Mouse (Mus musculus): Measurements from ENCODE around the gene Ephb1.

Ephb1 gene

DNA sequence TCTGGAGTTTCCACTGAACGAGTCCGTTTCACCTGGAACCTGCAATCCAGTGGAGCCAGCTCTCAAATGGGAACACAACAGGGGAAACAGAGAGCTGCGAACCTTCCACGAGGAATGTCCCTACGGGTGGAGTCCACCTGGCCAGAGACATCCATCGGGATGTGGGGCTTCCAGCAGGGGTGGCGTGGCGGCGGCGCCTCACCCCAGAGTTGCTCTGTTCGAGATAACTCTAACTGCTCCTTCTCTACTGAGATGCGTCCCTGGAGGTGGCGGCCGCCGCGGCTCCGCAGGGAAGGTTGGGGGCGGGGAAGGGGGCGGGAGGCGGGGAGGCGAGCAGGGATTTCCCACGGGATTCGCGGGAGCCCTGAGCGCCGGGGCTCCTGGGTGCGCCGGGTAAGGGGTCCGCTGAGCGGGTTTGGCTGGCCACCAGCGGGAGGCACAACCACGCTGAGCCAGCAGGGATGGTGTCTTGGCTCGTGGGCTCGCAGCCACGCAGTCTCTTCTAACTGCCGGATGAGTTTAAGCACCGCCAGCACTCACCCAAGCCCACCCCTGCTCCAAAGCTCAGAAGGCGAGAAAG is 1.3 kb downstream of the Ephb1 start:
- in situ Hi-C loops (cut with MseI, MboI), result loop anchor here (5.0 to 25.0 kb wide), 3 partner anchors 658 to 1041 kb away; no protein-coding TSS in a partner anchor

DNA sequence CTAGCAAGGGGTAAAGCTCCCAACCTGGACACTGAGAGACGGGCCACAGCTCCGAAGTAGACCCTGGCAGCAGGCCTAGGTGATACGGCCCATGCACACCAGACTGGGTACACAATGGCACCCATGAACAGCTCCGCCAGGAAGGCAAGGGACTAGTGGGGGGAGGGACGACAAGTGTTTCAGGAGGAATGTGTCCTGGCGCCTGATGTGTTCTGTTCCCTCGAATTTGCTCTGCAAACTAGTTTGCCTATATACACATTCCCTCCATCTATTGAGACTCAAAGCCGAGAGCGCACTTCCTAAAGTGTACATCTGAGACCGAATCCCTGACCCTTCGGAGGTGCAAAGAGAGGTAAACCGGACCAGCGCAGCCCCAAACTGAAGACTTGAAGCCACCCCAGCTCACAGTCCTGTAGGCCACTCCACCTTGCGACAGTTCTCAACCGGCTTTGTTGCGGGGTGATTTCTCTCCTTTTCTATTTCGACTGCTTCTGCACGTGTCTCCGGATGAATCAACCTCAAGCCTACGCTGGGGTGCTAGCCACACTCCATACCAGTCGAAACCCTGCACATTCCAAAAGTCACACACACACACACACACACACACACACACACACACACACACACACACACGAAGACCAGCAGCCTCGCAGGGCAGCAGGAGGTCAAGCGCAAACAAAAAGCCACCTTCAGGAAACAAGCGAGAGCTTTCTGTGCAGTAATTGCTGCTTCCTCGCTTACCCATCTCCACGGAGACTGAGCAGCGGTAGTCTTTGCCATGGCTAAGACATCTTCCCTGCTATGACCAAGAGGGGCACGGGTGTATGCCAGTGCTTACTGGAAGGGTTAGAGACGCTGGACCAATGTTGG is 2.1 kb downstream of the Ephb1 start:
- in situ Hi-C loops (cut with MseI, MboI), result loop anchor here (5.0 to 25.0 kb wide), 3 partner anchors 658 to 1040 kb away; no protein-coding TSS in a partner anchor

DNA sequence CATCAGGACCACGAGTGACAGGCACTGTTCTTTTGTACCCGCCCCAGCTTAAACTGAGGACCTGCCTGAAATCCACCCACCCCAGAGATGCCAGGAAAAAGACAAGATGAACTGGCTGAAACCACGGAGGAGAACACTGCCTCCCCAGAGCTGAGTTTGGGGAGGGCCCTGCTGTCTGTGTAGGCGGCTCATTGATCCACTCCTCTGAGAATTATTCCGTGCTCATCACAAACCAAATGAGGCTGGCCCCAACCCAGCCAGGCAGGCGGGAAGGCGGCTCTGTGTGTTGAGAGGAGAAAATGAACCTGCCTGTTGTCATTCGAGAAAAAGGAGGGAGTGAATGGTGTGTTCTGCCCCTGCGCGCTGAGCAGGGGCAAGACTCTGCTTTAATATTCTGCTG is 2.8 kb downstream of the Ephb1 start:
- in situ Hi-C loops (cut with MseI, MboI), result loop anchor here (5.0 to 25.0 kb wide), 3 partner anchors 657 to 1039 kb away; no protein-coding TSS in a partner anchor

DNA sequence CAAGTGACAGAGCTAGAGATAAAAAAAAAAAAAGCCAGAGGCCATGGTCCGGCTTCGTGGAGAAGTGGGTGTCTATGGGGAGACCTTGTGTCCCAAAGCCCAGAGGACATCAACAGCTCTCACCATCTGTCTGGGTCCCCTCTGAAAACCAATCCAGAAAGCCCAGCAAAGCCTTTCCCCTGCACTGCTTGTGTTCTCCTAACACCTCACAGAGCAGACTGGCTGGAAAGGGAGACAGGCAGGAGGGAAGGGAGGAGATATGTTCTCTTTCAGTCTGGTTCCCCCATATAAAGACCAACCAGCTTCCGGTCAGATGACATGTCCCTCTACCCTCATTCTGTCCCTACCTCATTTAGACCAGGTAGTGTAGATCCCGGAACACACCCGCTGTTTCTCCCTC is 3.3 kb downstream of the Ephb1 start:
- in situ Hi-C loops (cut with MseI, MboI), result loop anchor here (5.0 to 25.0 kb wide), 3 partner anchors 656 to 1039 kb away; no protein-coding TSS in a partner anchor

DNA sequence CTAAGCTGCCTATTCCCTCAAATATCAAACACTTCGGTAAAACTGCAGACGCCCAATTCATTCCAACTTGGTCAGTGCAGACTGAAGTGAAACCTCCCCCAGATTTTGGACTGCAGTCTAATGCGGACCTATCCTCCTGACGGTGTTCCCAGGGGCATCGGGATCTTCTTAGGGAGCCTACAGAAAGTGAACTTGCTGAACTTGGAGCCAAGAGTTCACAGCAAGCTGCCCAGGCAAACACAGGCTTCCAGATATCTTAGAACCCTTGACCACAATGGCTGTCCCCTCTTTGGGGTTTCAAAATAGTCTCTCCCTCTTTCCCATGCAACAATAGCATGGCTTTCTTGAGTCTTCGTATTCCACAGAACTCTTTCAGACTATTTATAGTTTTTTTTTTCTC is 3.8 kb downstream of the Ephb1 start:
- in situ Hi-C loops (cut with MseI, MboI), result loop anchor here (5.0 to 25.0 kb wide), 3 partner anchors 656 to 1038 kb away; no protein-coding TSS in a partner anchor

DNA sequence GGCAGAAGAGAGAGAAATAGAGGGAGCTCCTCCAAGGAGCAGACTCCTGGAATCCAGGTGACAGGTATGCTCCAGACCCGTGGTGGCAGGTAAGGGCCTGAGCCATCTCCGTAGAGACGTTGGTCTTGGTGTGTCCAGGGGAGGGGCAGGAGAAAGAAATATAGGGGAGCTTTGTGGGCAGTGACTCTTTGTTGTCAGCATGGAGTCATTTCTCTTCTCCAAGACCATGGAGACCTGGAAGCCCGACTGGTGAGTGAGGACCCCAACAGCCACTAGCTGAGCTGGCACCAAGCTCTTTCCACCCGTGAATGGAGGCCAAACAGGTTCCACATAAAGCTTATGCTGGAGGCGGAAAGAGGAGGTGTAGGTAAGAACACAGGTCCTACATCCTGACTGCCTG is 4.4 kb downstream of the Ephb1 start:
- in situ Hi-C loops (cut with MseI, MboI), result loop anchor here (5.0 to 25.0 kb wide), 3 partner anchors 655 to 1038 kb away; no protein-coding TSS in a partner anchor

DNA sequence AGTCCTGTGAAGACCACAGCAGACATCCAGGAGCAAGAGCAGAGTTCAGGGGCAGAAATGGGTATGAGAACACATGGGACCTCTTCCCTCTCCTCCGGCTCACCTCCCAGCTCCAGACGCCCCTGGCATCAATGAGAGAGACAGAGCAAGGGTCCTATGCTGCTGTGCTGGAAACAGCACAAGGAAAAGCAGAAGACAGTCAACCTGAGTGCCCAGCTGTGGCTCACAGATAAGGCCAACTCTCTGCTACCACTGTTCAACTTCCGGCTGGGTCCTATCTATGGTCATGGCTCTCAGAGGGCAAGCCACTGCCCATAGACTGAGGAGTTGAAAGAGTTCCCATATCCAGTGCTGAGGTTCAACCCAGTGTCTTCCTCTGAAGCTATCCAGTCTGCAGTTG is 7.7 kb downstream of the Ephb1 start:
- in situ Hi-C loops (cut with MseI, MboI), result no loop called here

DNA sequence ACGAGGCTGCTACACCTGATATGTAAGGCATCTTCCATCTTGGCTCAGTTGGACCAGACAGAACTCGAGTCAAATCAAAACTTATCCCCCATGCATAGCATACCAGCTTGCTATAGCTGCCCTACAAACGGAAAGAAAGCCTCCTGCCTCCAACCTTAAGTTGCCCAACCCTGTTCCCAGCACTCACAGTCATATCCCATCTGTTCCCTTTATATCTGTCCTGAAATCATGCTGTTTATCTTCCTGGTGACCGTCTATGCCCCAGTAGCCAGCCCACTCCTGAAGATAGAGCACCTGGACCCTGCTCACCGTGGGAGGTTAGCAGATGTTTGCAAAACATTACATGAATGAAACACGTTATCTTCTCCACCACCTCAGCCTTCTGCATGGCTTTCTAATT is 9.0 kb downstream of the Ephb1 start:
- in situ Hi-C loops (cut with MseI, MboI), result no loop called here

DNA sequence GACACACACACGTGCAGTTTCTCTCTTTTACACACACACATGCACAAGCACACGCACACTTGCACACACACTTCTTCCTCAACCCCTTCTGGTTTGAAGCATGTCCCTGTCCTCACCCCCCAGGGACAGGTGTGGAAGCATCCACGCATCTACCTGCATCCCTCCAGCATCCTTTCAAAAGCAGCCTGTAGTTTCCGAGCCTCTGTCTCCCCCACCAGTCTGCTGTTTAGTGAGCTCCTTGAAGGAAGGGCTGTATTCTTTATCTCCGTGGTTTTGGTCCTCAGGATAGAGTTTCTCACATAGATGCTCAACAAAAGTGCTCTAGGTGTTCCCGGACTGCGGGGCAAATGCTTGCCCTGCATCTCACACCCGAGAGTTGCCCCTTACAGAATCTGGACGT is 9.4 kb downstream of the Ephb1 start:
- in situ Hi-C loops (cut with MseI, MboI), result no loop called here

DNA sequence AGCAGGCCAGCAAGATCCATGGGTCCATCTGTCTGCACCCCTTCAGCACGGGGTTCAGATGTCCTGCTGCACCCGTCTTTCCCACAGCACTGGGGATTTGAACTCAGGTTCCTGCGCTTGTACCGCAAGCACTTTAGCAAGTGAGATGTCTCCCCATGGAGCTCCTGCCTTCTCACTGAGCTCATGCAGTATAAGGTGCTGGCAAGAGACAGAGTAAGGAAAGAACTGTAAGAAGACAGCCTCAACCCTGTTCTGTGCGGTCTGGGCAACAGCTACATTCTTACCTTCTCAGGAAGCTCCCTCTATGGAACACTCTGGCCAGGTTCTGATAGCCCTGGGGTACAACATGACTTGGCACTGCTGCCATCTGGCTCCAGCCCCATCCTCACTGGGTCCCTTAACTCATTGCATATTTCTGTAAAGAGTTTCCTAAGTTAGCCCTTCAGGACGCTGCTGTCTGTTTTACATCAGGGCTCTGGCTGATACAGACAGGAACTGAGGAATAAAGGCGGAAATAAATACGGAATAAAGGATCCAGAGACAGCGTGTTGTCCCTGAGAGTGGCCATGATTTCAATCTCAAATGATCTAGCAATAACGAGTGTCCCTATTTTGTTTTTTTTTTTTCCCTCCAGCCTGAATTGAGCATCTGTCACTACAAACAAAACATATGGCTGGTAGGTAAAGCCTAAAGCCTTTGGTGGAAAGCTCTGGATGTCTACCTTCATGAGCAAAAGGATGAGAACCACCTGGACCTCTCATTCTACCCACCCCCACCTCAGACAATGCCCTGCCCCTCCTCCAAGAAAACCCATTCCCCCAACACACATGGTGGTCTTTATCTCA is 10.2 kb downstream of the Ephb1 start:
- in situ Hi-C loops (cut with MseI, MboI), result no loop called here

DNA sequence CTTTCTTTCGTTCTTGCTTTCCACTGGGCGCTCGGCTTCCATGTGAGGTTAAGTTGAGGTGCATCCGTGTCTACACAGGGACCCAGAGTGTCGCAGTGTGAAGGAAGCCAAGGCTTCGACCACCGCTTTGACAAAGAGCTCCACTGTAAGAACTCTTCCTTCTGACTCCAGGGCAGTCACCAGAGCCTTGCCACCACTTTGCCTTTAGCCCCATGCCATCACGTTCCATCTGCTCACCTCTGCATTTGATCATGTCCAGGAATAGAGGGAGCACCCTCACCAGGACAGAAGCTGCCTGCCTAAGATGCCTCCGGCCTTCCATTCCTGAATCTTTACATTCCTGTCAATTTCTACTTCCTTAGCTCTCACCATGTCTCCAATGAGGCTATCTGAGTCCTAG is 11.4 kb downstream of the Ephb1 start:
- in situ Hi-C loops (cut with MseI, MboI), result no loop called here

DNA sequence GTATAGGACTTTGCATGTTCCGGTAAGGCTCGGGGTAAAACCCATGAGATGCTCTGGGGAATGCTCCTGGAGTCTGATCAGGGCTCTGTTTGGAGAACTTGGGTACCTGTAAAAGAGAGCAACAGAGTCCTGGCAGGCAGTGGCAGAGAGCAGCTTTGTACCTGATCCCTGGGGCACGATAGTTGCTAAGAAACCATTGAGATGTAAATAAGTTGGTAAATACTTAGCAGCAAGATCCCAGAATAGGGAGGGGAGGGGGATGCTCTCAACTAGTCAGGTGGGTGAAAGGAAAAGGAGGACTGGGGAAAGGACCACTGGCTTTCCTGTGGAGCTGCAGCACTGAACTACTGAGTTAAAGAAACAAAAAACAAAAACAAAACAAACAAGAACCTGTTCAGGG is 12.5 kb downstream of the Ephb1 start:
- in situ Hi-C loops (cut with MseI, MboI), result no loop called here

DNA sequence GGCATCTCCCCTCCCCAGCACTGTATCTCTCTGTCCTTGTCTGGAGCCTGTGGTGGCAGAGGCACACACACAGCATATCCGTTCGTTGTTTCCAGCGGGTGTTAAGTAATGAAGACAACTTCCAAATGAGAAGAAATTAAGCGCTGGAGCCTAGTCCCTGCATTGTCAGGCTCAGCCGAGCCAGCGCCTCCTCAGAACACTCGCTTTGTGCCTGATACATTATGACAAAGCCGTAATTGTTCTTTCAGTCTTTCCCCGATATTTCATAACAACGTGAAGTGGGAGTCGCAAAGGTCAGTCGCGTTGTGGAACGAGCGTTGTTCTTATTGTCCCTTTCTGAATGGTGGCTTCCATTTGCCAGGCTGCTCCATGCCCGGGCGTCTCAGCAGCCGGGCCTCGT is 13.7 kb downstream of the Ephb1 start:
- in situ Hi-C loops (cut with MseI, MboI), result no loop called here

DNA sequence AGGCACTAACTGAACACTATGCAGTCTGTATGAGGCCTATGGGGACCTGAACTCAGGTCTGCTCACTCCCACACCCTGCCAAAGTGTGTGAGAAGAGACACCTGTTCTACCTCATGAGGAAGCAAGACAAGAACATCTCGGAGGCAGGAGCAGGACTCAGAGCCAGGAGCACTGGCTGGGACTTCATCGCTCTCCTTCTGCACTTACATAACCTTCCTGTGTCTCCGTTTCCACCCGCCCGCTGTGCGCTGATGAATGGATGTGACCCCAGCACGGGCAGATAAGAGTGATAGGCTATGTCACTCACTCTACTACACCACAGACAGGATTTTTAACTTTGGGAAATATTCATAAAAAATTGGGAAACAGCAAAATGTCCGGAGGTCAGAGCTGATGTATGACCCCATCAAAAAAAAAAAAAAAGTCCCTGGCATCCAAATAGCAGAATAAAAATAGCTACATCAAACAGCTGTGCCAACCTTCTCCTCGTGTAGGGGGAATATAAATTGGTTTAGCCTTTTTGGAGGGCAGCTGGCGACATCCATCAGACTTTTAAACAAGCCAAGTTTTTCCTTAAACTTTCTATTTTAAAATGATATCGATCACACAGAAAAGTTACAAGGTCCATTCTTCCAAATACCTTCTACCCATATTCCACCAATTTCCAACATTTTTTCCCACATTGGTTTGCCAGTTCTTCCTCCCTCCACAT is 18.8 kb downstream of the Ephb1 start:
- in situ Hi-C loops (cut with MseI, MboI), result no loop called here

DNA sequence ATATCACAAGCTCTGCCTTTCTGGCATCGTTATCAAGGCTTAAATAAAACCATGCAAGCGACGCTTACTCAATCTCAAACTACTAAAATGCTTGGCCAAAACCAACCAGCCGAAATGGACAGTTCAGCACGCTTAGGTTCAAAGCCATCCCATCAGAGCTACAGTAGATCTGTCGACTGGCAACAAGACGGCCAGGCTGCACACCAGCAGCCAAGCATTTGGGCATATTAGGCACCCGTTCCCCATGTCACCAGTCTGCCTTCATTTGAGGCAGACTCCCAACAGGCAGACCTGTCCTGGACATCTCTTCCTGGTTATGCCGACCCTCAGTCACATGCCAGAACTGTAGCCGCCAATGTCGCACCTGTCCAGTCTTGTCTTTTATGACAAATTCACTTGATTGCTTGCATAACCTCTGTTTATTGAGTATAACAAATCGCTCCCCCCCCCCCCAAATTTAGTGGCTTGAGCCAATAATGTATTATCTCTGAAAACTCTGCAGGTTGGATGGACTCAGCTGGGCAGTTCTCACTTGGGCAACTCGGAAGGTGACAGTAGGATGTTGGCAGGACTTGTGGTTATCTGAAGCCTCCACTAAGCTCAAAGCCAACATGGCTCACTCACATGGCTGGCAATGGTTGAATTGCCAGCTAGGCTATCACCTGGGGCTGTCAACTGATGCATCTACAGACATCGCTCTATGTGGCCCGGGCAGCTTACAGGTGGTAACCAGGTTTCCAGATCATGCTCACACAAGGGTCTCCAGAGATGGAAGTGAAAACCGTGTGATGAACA is 24.0 kb downstream of the Ephb1 start:
- in situ Hi-C loops (cut with MseI, MboI), result no loop called here

DNA sequence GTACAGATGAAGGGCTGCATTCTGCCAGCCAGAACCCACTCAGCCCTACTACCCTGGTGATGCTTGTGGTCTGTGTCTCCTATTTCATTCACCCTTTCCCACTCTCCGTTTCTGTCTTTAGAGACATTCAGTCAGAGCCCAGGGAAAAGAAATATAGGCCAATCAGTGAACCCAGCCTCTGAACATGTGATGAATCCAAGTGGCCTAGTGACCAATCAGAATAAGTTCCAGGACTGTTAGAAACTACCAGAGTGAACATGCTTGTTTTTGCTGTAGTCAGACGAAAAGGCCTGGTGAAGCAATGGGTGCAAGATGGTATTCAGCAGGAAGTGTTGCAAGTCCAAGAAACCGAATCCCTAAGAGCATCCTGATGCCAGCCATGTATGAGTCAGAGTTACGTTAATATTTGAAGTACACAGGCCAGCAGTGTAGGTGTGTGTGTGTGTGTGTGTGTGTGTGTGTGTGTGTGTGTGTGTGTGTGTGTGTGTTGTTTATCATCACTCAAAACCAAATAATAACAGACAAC is 26.8 kb downstream of the Ephb1 start:
- in situ Hi-C loops (cut with MseI, MboI), result no loop called here

DNA sequence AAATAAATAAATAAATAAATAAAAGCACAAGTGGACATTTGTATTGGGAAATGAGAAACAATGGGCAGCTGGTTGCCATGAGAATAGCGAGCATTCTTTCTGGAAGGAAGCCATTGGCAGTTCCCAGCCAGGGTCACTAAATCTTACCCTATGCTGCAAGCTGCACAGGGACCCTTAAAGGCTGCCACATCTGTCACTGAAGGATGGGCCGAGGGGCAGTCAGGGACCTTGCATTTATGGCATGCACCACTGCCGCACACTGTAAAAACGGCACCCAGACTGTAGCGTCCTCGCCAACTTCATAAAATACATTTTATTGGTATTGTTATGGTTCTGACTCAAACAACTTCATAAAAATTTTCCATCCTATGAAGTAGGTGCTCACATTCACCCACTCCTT is 39.1 kb downstream of the Ephb1 start:
- in situ Hi-C loops (cut with MseI, MboI), result no loop called here

DNA sequence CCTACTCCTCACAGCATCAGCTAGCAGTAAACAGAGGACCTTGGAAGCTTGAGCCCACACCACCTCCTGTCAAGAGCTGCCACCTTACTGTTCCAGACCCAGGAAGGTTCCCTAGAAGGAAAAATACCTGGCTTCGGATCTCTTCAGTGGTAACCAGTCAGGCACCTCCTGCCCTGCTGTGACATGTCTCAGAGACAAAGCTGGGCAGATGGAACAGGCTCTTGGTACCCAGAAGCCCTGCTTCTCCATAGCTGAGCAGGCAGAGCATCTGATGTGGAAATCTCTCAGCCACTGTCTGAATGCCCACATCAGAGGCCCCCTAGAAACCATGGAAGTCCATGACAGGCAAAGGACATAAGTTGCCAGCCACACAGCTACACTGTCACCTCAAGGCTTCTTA is 39.7 kb downstream of the Ephb1 start:
- in situ Hi-C loops (cut with MseI, MboI), result no loop called here

DNA sequence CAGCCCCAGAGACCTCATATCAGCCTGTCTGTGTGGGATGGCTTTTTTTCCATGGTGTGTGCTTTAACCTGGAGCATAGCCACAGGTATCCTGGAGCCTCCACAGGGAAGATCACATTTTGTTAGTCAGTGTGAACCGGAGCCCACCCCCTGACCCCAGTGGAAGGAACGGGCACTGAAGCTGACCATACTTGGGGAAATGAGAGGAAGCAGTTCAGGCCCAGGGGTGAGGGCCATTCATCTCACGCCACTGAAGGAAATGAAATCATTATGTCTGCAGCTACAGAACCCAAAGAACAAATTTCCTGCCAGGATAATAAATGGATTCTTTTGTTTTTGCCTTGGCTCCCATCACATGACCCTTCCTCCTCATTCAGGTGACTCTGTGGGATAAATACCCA is 44.1 kb downstream of the Ephb1 start:
- in situ Hi-C loops (cut with MseI, MboI), result no loop called here

DNA sequence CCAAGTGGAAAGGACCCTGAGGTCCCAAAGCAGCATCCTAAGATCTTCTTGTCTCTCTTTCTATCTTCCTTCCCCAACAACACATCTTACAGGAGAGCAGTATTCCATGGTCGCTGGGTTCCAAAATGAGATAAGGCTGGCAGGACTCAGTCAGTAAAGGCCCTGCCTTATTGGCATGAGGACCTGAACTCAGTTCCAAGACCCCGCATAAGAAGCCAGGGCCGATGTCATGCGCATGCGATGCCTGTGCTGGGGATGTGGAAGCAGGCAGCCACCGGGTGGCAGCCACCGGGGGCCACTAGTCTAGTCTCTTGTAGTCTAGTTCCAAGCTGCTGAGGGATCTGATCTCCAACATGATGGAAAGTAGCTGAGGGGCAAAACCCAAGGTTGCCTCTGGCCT is 45.2 kb downstream of the Ephb1 start:
- in situ Hi-C loops (cut with MseI, MboI), result no loop called here
